Mouse (Mus musculus) adrenal gland, postnatal 14 days (tissue): ENCODE measurements around the gene Mdfic. TPM values are rescaled to one million over a fixed set of nuclear protein-coding genes. Genes with fewer than 3 reads are reported as not detected.

Source experiments
- DNase-seq: peaks from one replicate; pipeline ENCODE4 v3.0.0; 2021; ENCODE audit warnings: mixed read lengths
- total RNA-seq: library from RNA; stranded (reverse); gene quantifications from 2 replicates; pipeline ENCODE4 v1.2.3, GENCODE M21; 2021

Gene Mdfic
- total RNA-seq, 1 experiment from 2014 or later = 68.1 TPM

DNA sequence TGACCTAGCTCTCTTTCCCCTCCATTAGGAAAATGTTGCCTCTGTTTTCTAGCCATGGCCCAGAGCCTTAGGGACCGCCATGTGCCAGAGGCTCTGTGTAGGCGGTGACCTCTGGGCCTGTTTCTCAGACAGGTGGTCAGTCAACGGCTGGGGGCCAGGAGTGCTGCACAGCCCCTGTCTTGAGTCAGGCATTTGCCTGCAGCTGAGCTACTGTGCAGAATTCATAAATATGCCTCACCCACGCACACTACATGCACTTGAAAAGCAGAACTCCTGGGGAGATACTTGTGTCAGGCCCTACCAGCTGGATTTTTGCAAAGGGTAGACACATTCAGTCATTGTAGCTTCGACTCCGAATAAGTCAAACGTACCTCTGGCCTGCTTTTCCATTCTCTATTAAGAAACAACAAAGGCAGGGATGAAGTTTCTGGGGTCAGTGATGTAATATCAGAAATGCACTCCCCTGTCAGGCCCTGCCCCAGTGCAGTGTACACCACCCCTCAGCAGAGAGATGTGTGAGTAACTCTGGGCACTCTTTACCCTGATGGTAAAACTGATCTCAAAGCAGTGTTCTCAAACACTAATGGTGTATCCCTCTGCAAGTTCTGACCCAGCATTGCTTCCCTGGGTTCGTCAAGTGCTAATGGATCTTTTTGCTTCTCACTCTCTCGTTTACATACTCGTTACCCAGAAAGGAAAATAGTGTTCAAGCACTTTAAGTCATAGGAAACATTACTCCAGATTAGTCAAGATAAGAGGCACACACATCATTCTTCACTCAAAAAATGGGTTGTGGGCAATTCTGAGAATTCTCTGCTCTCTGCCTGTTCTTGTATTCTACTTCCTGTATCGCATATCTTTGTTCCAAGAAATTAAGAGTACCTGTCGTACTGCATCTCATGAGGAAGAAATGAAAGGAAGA is 72.5 kb downstream of the Mdfic start:
- DNase-seq = peak; percentile 21

DNA sequence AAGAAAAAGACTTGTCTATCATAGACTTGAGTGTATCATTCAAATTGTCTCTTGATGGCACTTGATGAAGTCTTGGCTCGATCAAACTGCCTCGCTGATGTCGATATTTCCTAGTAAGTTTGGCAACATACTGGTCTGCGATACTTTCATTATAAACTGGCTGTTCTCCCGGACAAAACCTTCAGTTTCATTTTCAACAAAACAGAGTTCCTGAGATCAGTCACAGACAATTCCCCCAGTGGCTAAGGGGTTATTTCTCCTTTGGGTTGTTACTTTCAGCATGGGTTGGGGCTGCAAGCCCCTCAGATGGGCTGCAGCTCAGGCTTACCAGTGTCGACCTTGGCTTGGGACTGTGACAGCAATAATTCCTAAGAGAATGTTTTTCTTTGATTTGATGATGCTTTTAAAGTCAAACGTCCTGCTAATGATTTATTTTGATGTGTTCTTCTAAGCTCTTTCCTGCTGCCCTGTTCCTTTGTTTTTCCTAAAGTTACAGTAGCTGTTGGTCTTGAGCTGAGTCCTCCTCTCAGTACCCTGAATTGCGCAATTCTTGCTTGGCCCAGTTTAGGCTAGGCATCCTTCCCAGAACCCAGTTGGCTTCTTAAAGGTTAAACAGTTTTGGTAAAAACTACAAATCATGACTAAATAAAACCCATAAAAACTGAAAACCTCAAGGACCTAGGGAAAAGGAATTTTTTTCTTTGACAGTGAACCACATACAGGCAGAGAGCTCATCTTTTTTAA is 73.3 kb downstream of the Mdfic start:
- DNase-seq = peak; percentile 80

DNA sequence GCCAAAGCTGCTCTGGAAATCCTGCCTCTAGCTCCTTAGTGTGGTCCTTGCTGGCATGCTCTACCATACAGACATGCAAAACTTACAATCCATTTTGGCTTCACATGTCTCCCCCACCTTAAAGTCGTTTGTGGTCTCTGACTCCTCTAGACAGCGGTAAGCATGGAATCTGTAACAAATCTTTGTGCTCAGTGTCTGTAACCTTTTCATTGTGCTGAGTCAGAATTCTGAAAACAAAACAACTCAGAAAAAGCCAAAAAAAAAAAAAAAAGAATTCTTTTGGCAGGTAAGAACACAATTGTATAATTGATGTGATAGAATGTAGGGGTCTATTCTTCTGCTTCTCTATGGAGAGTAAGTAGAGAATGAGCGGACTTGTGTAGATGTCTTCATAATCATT is 74.3 kb downstream of the Mdfic start:
- DNase-seq = no peak

DNA sequence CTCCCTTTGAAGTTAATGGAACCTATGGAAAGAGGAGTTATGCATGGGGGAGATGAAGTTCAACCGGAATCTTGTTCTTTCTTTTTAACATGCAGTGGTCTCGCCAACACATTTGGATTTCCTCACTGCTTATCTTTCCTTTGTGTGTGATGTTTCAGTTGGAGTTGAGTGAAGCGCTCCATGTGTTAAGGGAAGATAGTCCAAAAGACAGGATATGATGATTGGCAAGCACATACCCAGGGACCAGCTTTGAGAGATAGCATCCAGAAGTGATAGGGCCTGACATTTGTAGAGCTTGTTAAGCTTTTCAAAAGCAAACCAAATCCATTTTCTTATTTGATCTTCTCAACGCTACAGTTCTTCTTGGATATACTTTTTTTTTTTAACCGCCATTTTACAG is 86.9 kb downstream of the Mdfic start:
- no peak for DNase-seq

DNA sequence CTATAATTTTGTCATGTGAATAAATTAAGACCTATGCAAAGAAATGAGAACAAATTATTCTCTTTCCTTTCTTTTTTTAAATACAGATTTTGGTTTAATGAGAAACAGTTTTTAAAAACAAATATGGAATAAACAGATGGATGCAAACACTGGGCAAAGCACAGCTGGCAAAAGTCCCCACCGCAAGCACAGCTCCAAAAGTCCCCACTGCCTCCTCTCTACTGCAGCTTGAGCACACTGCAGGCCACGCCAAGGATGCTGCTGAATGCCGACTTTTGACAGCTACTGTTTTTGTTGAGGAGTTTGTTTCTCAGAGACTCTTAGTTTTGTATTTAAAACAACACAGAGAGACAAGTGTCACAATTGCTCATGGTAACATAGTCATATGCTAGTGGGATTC is 104.8 kb downstream of the Mdfic start:
- no peak for DNase-seq

DNA sequence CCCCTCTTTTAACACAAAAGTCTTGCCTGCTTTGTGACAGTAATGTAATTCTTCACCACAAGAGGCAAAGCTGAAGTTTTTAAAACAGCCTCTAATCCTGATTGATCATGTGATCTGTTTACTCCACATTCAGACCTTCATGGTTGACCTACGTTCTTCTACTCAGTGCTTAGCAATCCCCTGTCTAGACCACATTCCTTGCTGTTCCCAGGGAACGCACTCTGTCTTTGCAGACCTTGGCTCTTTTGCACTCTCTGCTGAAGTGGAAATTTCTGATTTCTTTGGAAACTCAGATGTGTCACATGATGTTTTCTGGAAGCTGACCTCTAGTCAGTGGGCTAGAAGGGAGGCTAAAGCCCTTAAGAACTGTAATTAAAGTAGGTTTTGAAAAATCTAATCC is 109.4 kb downstream of the Mdfic start:
- no peak for DNase-seq

DNA sequence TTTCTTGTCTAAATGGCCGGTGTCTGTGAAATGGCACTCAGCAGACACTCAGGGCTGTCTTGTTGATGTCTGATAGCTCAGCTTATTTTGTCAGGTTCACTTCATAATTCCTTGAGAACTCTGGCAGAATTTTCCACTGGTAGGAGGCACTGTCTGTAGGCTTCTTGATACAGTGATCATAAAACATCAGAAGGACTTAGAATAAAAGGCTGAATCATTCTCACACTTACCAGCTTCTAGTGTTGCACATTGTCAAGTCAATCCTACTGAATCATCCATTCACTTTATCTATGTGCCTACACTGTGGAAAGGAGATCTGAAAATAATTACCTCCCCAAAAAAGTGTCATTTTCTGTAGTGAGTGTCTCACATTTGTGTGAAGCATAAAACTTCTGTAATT is 110.2 kb downstream of the Mdfic start:
- DNase-seq = no peak

DNA sequence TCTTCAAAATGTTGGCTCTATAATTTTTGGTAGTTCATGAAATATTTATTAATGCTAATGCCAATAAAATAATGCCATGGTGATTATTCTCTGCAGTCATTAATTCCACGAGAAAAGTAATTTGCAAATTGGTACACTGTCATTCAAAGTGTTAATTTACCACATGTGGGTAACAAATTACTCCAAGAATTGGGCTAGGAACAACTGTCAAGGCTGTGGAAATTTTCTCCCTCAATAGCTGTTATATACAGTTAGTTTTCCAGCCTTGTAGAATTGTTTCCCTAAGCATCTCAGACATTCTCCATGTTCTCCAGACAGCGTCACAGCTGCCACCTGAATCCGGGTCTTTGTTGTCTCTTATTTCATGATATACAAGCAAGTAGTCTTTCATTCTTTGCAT is 117.2 kb downstream of the Mdfic start:
- DNase-seq = no peak

DNA sequence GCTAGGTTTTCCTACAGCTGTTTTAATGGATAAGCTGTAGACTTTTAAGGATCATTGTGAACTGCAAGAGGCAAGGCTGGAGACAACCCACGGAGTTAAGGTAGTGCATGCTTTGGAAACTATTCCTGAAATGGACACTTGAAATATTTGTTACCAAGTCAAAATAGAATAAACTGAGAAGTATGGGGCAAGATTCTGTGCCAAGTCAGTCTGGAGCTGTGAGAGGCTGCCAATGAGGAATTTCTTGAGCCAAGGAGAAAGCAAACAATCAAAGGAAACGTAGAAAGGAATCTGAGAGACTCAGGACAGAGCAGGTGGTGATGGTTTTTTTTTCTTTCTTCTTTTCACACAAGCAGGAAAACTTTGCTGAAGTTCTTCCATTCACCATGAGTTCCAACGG is 119.4 kb downstream of the Mdfic start:
- no peak for DNase-seq

DNA sequence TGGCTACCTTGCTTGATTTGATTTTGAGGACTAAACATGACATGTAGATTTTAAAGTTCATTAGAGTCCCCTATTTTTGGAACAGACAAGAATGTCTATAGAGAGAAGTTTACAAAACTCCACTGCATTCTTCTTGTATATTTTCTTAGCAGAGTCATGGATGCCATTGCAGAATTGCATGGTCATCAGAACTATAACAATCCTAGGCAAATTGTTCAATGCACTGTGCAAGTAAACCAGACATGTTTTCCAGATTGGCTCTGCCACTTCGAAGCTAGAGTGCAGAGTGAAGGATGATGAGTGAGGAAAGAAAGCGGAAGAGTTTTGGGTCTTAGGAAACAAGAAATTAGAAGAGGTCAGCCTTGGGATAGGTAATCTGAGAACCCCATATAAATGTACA is 120.0 kb downstream of the Mdfic start:
- DNase-seq = no peak

DNA sequence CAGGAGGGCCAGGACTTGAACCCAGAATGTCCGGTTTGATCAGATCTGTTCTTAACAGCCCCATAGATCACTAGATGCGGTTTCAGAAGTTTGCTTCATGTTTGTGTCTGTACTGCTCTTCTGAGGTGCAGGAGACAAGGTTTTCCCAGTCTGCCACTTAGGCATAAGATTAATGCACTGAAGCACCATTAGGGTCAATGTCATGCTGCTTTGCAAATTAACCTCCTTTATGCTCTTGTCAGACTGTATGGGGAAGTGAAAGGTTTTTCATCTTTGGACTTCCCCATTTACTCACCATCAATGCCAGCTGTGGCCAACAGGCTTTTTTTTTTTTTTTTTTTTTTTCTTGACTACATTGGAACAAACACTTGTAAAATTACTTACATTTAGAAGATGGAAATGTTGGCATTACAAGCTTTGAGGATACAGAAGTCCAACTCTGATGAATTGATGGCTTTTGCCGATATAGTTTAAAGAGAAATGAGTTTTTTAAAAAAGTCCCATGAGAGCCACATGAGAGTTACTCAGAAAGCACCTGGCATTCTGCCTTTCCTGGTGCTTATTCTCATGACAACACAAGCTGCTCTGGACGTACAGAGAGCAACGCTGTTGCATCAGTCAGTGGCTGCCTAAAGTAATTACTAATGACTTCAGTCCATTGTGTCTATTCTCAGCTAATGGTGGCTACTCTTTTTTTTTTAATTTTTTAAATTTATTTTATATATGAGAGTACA is 121.2 kb downstream of the Mdfic start:
- peak; percentile 9 for DNase-seq

DNA sequence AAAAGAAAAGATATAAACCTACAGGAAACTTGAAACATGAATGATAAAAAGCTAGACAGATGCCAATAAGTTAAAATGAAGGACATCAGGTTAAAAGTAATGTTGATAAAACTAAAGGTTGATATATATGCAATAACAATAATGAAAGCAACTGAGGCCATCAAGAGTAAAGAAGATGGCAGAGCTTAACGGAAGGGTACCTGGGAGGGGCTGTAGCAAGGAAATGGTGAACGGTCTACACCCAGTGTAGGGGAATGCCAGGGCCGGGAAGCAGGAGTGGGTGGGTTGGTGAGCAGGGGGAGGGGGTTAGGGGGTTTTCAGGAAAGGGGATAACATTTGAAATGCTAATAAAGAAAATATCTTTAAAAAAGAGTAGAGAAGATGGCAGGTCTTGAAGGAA is 122.8 kb downstream of the Mdfic start:
- DNase-seq = no peak

DNA sequence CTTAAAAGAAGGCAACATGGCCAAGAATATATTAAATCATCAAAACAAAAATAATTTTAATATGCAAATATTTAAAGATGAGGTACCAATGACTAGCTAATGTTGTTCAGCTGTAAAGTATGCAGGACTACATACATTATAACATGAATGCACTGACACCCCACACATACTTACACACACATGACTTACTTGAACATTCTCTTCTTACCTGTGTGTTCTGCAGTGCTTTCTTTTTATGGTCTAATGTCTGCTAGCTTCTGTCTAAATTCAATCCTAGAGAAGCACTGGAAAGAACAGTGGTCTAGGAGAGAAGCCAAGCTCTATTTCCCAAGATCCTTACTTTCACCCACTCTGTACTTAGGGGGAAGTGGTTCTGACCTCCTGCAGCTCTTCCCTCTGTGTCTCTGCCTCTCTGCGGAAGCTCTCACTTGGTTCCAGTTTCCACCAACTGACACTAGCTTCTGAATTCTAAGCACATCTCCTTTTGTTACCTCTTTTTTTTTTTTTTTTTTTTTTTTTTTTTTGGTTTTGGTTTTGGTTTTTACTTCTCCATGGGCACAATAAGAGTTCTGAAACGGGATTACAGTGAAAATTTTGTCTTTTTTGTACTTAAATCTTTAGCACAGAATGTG is 125.4 kb downstream of the Mdfic start:
- DNase-seq = no peak
